Comparison of ENCODE assay signal across 8 mouse cellular contexts in genomic region chr17:42658634-42659422, GRCm38 (mm10). TPM values are rescaled to one million over a fixed set of nuclear protein-coding genes. Genes with fewer than 3 reads are reported as not detected.
DNase-seq lines count a peak whose midpoint lies in the region; ATAC-seq and TF ChIP-seq lines count a peak whose summit lies in the region.

No protein-coding gene starts in this region.

- no peaks in the 10 kb centered on the region for H3K4me1 ChIP-seq in forebrain, embryonic 16.5 days (replicated peaks; ENCODE audit: control insufficient read depth, insufficient read depth, low read length)
- no peaks in the 10 kb centered on the region for H3K4me1 ChIP-seq in intestine, embryonic 16.5 days (ENCODE audit: control insufficient read depth, insufficient read depth, low read length)
- no peaks in the 10 kb centered on the region for H3K4me1 ChIP-seq in limb, embryonic 14.5 days (ENCODE audit: control insufficient read depth, insufficient read depth, low read length)
- H3K4me1 ChIP-seq in neural tube, embryonic 12.5 days: no peaks in the 10 kb centered on the region

- no peaks in the 10 kb centered on the region for H3K27me3 ChIP-seq in forebrain, embryonic 16.5 days (replicated peaks; ENCODE audit: control insufficient read depth, insufficient read depth, low read length)
- H3K27me3 ChIP-seq in intestine, embryonic 16.5 days (replicated peaks; ENCODE audit: control insufficient read depth, insufficient read depth, low read length): no peaks in the 10 kb centered on the region
- H3K27me3 ChIP-seq in limb, embryonic 14.5 days (ENCODE audit: control insufficient read depth, insufficient read depth, low read length): no peaks in the 10 kb centered on the region
- no peaks in the 10 kb centered on the region for H3K27me3 ChIP-seq in neural tube, embryonic 12.5 days (replicated peaks)

- no peak overlapping the region for H3K4me2 ChIP-seq in forebrain, embryonic 16.5 days (ENCODE audit: low read length)
- H3K4me2 ChIP-seq in intestine, embryonic 16.5 days (ENCODE audit: low read depth, low read length): no peak overlapping the region
- H3K4me2 ChIP-seq in limb, embryonic 14.5 days (replicated peaks; ENCODE audit: low read depth, low read length, severe bottlenecking): peak overlapping the region; percentile 17; the same call in 1 of the 2 replicates
- H3K4me2 ChIP-seq in neural tube, embryonic 12.5 days (replicated peaks): peak overlapping the region; percentile 40

- ATAC-seq in forebrain, embryonic 16.5 days: peak; percentile 91
- peak; percentile 68 for ATAC-seq in intestine, embryonic 16.5 days
- ATAC-seq in limb, embryonic 14.5 days (ENCODE audit: low FRiP score, low read depth): peak; percentile 70; the same call in 1 of the 2 replicates
- peak; percentile 93 for ATAC-seq in neural tube, embryonic 12.5 days (ENCODE audit: low FRiP score, low read depth)

- WGBS in forebrain, embryonic 16.5 days: 21% methylated on average over 14 of the region's 14 CpGs
- WGBS in intestine, embryonic 16.5 days: 19% methylated on average over 14 of the region's 14 CpGs
- WGBS in limb, embryonic 14.5 days: 20% methylated on average over 14 of the region's 14 CpGs
- 30% methylated on average over 14 of the region's 14 CpGs for WGBS in neural tube, embryonic 12.5 days

- no peak for TF ChIP-seq POLR2A in limb, embryonic 14.5 days (IDR thresholded peaks at IDR 0.05; ENCODE audit: borderline replicate concordance, extremely low read depth, insufficient read depth, insufficient read length)

- peak; percentile 15 for DNase-seq in right cerebral cortex, adult 18-20 months
- DNase-seq in right cerebral cortex, postnatal 36 days (ENCODE audit: low spot score in 2 of 2): no peak
- peak; percentile 24 for DNase-seq in c-Kit-positive CD71-positive TER-119-negative erythroid progenitor cells, embryonic 14.5 days (ENCODE audit: low read depth)
- DNase-seq in limb, embryonic 14.5 days (ENCODE audit: low spot score): peak; percentile 76
- DNase-seq in thymus, postnatal 4 days: peak; percentile 65

- H3K9me3 ChIP-seq in forebrain, embryonic 16.5 days (ENCODE audit: control insufficient read depth, low read length): no peaks in the 10 kb centered on the region
- no peaks in the 10 kb centered on the region for H3K9me3 ChIP-seq in intestine, embryonic 16.5 days (ENCODE audit: control insufficient read depth, low read length)
- H3K9me3 ChIP-seq in limb, embryonic 14.5 days (ENCODE audit: control insufficient read depth, low read length): no peaks in the 10 kb centered on the region
- no peaks in the 10 kb centered on the region for H3K9me3 ChIP-seq in neural tube, embryonic 12.5 days

- no peak overlapping the region for H3K27ac ChIP-seq in forebrain, embryonic 16.5 days (ENCODE audit: low read length)
- no peak overlapping the region for H3K27ac ChIP-seq in intestine, embryonic 16.5 days (ENCODE audit: low read length)
- H3K27ac ChIP-seq in limb, embryonic 14.5 days (replicated peaks; ENCODE audit: low read depth, low read length): no peak overlapping the region
- H3K27ac ChIP-seq in neural tube, embryonic 12.5 days: no peak overlapping the region

- H3K9ac ChIP-seq in forebrain, embryonic 16.5 days (replicated peaks; ENCODE audit: low read depth, low read length): no peak overlapping the region
- H3K9ac ChIP-seq in intestine, embryonic 16.5 days (ENCODE audit: low read depth, low read length): no peak overlapping the region
- H3K9ac ChIP-seq in limb, embryonic 14.5 days (ENCODE audit: low read depth, low read length, severe bottlenecking): no peak overlapping the region
- H3K9ac ChIP-seq in neural tube, embryonic 12.5 days: no peak overlapping the region

- no peaks in the 10 kb centered on the region for H3K36me3 ChIP-seq in forebrain, embryonic 16.5 days (ENCODE audit: control insufficient read depth, insufficient read depth)
- H3K36me3 ChIP-seq in intestine, embryonic 16.5 days (ENCODE audit: control insufficient read depth, insufficient read depth, low read length): no peaks in the 10 kb centered on the region
- no peaks in the 10 kb centered on the region for H3K36me3 ChIP-seq in limb, embryonic 14.5 days (ENCODE audit: control insufficient read depth, insufficient read depth, low read length)
- H3K36me3 ChIP-seq in neural tube, embryonic 12.5 days: no peaks in the 10 kb centered on the region

- H3K4me3 ChIP-seq in forebrain, embryonic 16.5 days (replicated peaks; ENCODE audit: low read length): no peak overlapping the region
- no peak overlapping the region for H3K4me3 ChIP-seq in intestine, embryonic 16.5 days (ENCODE audit: low read length)
- H3K4me3 ChIP-seq in limb, embryonic 14.5 days (replicated peaks; ENCODE audit: low read length): no peak overlapping the region
- no peak overlapping the region for H3K4me3 ChIP-seq in neural tube, embryonic 12.5 days

RNA-seq across cellular contexts. Expression of gene Adgrf4, which starts 33.3 kb away (rescaled TPM):
- 0.16 and 0.22 TPM in 2 replicates for polyA plus RNA-seq in forebrain, embryonic 16.5 days (2015; fragmentation: Nextera tagmentation; extraction: Ambion mirVana)
- 0.13 TPM in 1 of 2 replicates, not detected in the other for polyA plus RNA-seq in intestine, embryonic 16.5 days (2015; fragmentation: Nextera tagmentation; extraction: Ambion mirVana)
- polyA plus RNA-seq in limb, embryonic 14.5 days (2012; rRNA removed): 2.1 and 2.5 TPM in 2 replicates
- 4.6 and 6.0 TPM in 2 replicates for polyA plus RNA-seq in limb, embryonic 14.5 days (2014; fragmentation: Nextera tagmentation; extraction: Ambion mirVana)
- polyA plus RNA-seq in neural tube, embryonic 12.5 days (2016; fragmentation: Nextera tagmentation; extraction: Ambion mirVana): not detected in 2 replicates

RNA-seq across cellular contexts. Expression of gene Opn5, which starts 47.6 kb away (rescaled TPM):
- polyA plus RNA-seq in forebrain, embryonic 16.5 days (2015; fragmentation: Nextera tagmentation; extraction: Ambion mirVana): 0.12 and 0.18 TPM in 2 replicates
- not detected in 2 replicates for polyA plus RNA-seq in intestine, embryonic 16.5 days (2015; fragmentation: Nextera tagmentation; extraction: Ambion mirVana)
- 0.09 TPM in 2 replicates for polyA plus RNA-seq in limb, embryonic 14.5 days (2012; rRNA removed)
- 0.10 TPM in 1 of 2 replicates, not detected in the other for polyA plus RNA-seq in limb, embryonic 14.5 days (2014; fragmentation: Nextera tagmentation; extraction: Ambion mirVana)
- polyA plus RNA-seq in neural tube, embryonic 12.5 days (2016; fragmentation: Nextera tagmentation; extraction: Ambion mirVana): 0.20 and 0.25 TPM in 2 replicates

Comparison
In these comparisons a context has a peak if more than half of its experiments do, and no peak if none do; other contexts are left out.
1. DNase-seq: peak in right cerebral cortex, adult 18-20 months (single experiment), c-Kit-positive CD71-positive TER-119-negative erythroid progenitor cells, embryonic 14.5 days (single experiment), limb, embryonic 14.5 days (single experiment) and thymus, postnatal 4 days (single experiment); none in right cerebral cortex, postnatal 36 days (0 of 2).
2. H3K4me2 ChIP-seq: peak in limb, embryonic 14.5 days (single experiment) and neural tube, embryonic 12.5 days (single experiment); none in forebrain, embryonic 16.5 days (single experiment) and intestine, embryonic 16.5 days (single experiment).
3. Peak in every context shown above with its lines, with median percentiles within 50 percentile points of each other: ATAC-seq.